Mouse (Mus musculus) right cerebral cortex, postnatal 14 days (tissue): ENCODE measurements around the gene Ice2.

ENCODE experiments used
- DNase-seq: peaks from one replicate; pipeline ENCODE4 v3.0.0; 2022

Ice2 gene

GRCm38 (mm10) chr9:69397760-69398452 lies at the start of gene Ice2:
Gene Ice2 (plus strand): TSS chr9:69397906.
- peak; percentile 67 for DNase-seq

DNA sequence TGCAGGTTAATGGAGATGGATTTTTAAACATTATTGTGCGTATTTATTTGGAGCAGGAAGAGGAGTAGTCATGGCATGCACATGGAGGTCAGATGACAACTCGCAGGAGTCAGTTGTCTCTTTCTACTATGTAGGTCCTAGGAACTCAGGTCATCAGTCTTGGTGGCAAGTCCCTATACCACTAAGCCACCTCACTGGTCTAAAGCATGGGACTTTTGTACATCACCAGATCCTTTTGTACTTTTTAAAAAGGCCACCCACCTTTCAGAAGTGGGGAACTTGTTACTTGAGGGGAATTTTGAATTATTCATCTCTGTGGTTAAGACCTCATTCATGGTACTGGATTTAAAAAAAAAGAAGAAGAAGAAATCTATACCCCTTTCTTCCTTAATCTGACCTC lies 48.2 kb upstream of the Ice2 start:
- DNase-seq, result no peak

DNA sequence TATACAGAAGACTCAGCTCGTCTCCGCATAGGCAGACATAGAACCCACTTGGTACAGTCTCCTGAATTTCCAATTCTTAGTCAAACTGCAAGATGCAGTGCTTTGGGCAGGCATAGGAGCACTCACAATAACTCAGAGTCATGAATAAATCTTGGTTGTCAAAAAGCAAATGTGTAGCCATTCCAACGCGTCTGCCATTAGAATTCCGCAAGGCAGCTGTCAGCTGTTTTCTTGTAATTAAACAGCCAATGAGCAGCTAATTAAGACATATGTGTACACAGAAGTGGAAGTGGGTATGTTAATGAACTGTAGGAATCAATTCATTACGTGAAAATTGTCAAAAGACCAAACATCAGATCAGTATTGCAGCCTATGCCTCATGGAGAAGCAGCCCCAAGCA lies 43.5 kb upstream of the Ice2 start:
- DNase-seq, result no peak

DNA sequence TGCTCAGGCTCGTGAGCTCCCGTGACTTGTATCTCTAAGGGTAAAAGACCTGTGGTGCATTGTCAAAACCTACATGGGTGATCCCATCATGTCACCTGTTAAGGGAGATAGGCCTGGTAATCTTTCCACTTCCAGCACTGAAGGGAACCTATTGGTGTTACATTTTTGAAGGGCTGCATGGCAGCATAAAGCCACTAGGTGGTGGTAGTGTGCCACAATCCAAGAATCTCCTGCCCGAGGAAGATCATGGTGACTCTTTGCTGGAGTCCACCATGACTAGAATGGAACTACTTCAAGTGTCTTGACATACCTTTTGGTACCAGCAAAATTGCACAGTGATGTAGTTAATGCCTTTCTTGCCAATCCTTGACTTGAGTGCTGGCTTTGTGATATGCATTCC lies 39.9 kb upstream of the Ice2 start:
- DNase-seq, result peak; percentile 45

- DNase-seq, result no peak
These were observed 38.9 kb upstream of the Ice2 start for GRCm38 (mm10) chr9:69358797-69359196.

DNA sequence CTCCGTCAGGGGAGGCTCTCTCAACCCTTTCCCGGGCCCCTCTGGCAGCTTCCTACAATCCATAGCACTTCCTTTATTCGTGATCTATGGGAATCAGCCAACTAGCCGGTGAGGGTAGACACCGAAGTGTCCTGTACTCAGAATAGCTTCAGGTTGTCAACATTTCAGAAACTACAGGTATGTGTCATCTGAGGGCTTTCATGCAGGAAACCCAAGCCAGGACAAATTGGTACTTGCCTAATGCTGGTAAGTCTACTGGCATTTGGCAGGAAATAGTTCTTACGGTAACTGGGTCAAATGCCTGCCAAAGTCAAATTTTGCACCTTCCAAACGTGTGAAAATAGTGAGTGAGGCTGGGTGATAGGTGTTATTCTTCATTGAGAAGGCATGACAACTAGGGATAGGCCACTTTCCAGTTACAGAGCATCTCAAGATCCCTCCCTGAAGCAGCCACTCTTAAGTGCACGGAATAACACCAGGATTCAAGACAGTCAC lies 35.7 kb upstream of the Ice2 start:
- no peak for DNase-seq

DNA sequence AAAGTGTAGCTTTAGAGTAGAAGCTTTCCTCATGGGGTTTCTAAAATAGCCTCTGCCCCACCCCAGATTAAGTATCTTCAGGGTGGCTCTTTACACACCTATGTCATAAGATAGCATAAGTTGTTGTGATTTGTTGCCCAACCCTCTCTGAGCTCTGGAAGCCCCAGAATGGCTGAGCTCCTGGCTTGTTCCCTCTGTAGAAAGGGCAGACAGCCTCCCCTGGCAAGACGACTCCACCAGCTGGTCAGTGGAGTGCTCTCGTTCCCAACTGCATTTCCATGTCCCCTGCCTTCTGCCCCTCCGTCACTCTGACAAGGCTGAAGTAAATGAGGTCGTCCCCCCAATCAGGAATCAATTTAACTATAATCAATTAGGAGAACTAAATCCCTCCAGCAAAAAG lies 34.9 kb upstream of the Ice2 start:
- no peak for DNase-seq

GRCm38 (mm10) chr9:69364117-69364516 lies 33.6 kb upstream of the Ice2 start:
- no peak for DNase-seq

DNA sequence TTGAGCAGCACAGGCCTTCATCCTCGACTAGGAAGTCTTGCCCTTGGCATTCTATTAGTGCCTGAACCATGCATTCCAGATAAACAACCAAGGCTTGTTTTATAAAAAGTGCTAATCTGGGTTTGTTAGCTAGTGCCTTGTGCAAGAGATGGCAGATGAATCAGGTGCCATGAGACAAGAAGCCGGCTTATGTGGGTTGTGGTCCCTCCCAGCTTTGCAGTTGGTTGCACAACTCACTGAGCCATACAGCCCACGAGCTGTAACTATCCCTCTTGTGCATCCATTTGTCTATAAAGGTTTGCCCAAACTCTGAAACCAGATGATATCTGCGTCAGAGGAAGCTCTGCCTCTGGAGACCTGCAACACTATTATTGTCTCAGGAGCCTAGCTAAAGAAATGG lies 30.7 kb upstream of the Ice2 start:
- DNase-seq, result no peak

GRCm38 (mm10) chr9:69368071-69368470 lies 29.6 kb upstream of the Ice2 start:
- DNase-seq, result peak; percentile 54

- no peak for DNase-seq
These were observed 26.5 kb upstream of the Ice2 start for GRCm38 (mm10) chr9:69371046-69371724.

DNA sequence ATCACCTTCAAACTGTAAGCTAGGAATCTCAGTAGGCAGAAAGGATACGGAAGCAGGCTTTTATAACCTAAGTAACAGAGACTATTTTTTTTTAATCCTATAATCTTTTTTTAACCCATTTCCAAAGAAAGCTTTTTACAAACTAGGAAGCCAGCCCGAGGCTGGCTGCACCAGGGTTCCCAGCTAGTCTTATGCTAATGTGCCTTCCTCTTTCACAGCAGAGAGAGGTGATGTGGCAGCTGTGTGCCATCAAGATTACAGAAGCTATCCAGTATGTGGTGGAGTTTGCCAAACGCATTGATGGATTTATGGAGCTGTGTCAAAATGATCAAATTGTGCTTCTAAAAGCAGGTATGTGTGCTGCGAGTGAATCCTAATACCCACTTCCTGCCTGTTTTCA lies 24.8 kb upstream of the Ice2 start:
- DNase-seq, result no peak

- DNase-seq, result no peak
These were observed 20.6 kb upstream of the Ice2 start for GRCm38 (mm10) chr9:69376982-69377653.

- DNase-seq, result no peak
These were observed 20.1 kb upstream of the Ice2 start for GRCm38 (mm10) chr9:69377654-69378045.

DNA sequence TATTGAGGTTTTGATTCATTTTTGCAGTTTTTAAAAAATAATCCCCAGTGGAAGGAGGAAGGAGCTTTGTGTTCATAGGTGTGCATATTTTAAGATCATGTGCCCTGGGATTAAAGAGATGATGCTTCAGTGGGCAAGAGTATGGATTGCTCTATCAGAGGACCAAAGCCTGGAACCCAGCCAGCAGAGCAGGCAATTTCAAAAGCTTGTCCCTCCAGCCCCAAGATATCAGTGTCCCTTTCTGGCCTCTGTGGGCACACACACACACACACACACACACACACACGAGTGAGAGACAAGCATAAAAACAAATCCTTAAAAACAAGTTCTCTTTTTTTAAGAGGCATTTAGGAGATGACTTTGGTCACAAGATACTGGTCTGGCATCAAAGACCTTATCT lies 17.2 kb upstream of the Ice2 start:
- DNase-seq, result no peak

GRCm38 (mm10) chr9:69381741-69382140 lies 16.0 kb upstream of the Ice2 start:
- no peak for DNase-seq

GRCm38 (mm10) chr9:69384475-69384874 lies 13.2 kb upstream of the Ice2 start:
- no peak for DNase-seq

DNA sequence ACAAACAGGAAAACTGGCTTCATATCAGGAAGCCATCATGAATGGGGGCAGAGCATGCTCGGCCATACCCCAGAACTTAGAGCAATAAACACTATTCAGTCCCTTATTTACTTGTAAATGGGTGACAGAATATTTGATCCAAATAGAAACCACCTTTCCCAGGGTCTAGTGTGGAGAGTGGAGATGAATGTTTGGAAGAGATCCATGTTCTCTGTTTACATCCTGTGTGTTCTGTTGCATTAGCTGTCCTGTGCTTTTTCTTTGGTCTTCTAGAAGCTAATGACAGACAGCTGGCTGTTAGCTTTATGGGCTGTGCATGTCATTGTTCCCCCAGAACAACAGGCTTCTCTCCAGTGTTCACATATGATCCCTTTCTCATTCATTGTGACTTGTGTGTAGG lies 12.8 kb upstream of the Ice2 start:
- no peak for DNase-seq

GRCm38 (mm10) chr9:69387296-69387695 lies 10.4 kb upstream of the Ice2 start:
- no peak for DNase-seq

DNA sequence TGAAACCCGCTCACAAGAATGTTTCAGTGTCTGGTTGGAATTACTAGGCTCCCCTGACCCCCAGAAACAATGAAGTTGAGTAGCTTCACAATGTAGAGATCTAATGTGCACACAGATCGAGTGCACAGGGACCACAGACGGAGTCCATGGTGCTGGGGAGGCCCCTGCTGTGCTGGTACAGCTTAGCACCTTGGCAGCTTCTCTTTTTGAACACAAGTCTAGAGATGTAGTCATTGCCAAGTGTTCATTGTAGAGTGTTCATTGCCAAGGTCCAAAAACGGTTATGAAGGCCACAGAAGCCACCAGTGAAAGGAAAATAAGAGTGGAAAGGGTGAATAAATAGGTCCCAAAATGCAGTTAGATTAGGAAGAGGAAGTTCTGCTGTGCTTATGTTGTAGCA lies 7.1 kb upstream of the Ice2 start:
- DNase-seq, result no peak

- no peak for DNase-seq
These were observed 3.5 kb upstream of the Ice2 start for GRCm38 (mm10) chr9:69394234-69394633.

DNA sequence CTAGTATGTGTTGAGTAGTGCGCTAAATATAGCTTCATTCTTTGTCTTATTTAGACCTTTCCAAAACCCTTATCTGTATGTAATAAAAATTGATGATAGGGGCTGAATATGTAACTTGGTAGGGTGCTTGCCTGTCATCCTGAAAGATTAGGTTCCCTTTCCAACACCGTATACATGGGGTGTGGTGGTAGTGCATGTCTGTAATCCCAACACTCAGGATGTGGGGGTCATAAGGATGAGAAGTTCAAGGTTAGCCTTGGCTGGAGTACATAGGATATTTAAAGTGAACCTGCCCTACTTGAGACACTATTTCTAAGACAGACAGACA lies 310 bp upstream of the Ice2 start:
- no peak for DNase-seq

- no peak for DNase-seq
These were observed 746 bp downstream of the Ice2 start for GRCm38 (mm10) chr9:69398453-69398850.

DNA sequence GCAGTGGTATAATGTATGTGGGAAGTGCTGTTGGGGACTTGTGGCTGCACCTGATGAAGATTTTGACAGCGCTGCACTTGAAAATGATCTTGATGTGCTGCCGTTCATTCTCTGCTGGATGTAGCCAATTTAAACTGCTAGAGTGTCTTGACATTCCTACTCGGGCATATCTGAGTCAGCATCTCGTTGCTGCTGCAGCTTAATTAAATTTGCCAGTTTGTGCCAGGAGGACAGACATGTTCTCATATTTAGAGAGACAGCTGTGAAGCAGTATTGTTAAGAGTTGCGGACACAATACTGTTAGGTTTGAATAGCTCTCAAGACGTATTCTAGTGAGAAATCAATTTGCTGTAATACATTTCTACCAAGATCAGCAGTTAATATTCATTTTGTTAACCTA lies 7.0 kb downstream of the Ice2 start:
- no peak for DNase-seq
